Mouse (Mus musculus) inflammation-experienced regulatory T-cells, adult 6 months (primary cell): ENCODE measurements around the gene Mri1. TPM values are rescaled to one million over a fixed set of nuclear protein-coding genes. Genes with fewer than 3 reads are reported as not detected.

Experiments
- ATAC-seq: one replicate; pipeline ENCODE4 v1.8.0; 2017
- polyA plus RNA-seq, 3 experiments: library from polyadenylated mRNA; unstranded; fragments of 100-300 nt; shearing (Covaris generic); gene quantifications; one replicate each; pipeline ENCODE4 v1.2.1; 2017

Gene Mri1
- polyA plus RNA-seq, 3 experiments from 2014 or later = 7.2 to 34.3 (median 25.2) TPM

- ATAC-seq = no peak
Measured at GRCm38 (mm10) chr8:84202466-84202865, 54.7 kb downstream of the Mri1 start.

GRCm38 (mm10) chr8:84201545-84202245, 55.4 kb downstream of the Mri1 start:
- ATAC-seq = no peak

GRCm38 (mm10) chr8:84200652-84201544, 56.2 kb downstream of the Mri1 start:
- ATAC-seq = no peak

GRCm38 (mm10) chr8:84200126-84200555, 57.0 kb downstream of the Mri1 start:
- no peak for ATAC-seq

Other genes with a start within 250 kb of the Mri1 start
- 1 to 10 TPM in 2 of 3 experiments, not detected in 1; 1.2 to 2.5 TPM for gene 2210011C24Rik, start 245.2 kb downstream of the Mri1 start, polyA plus RNA-seq
- gene Palm3, start 235.9 kb downstream of the Mri1 start, polyA plus RNA-seq = 1 to 10 TPM; 1.6 to 3.7 (median 2.8) TPM
- gene Il27ra, start 214.7 kb downstream of the Mri1 start, polyA plus RNA-seq = 100 to 1,000 TPM; 188 to 350 (median 272) TPM
- 10 to 100 TPM; 21.2 to 34.2 (median 31.9) TPM for gene Rln3, start 212.3 kb downstream of the Mri1 start, polyA plus RNA-seq
- 1 to 10 TPM in 1 of 3 experiments, under 1 TPM in 2; 0.53 to 1.4 (median 0.91) TPM for gene Gm10643, start 192.2 kb downstream of the Mri1 start, polyA plus RNA-seq
- gene Rfx1, start 190.5 kb downstream of the Mri1 start, polyA plus RNA-seq = 10 to 100 TPM in 2 of 3 experiments, 1 to 10 TPM in 1; 9.4 to 13.2 (median 13.2) TPM
- gene Dcaf15, start 152.6 kb downstream of the Mri1 start, polyA plus RNA-seq = 10 to 100 TPM; 16.6 to 20.0 (median 18.6) TPM
- 10 to 100 TPM in 1 of 3 experiments, 1 to 10 TPM in 2; 8.5 to 32.9 (median 8.7) TPM for gene Podnl1, start 131.3 kb downstream of the Mri1 start, polyA plus RNA-seq
- 10 to 100 TPM; 13.9 to 24.2 (median 21.3) TPM for gene Cc2d1a, start 109.4 kb downstream of the Mri1 start, polyA plus RNA-seq
- gene 4930432K21Rik, start 109.3 kb downstream of the Mri1 start, polyA plus RNA-seq = 1 to 10 TPM in 2 of 3 experiments, not detected in 1; 1.5 to 1.6 TPM
- not detected for gene Nanos3, start 72.1 kb downstream of the Mri1 start, polyA plus RNA-seq
- gene Zswim4, start 20.3 kb downstream of the Mri1 start, polyA plus RNA-seq = 1 to 10 TPM; 2.9 to 4.8 (median 4.4) TPM
- gene D8Ertd738e, start 7.6 kb downstream of the Mri1 start, polyA plus RNA-seq = 100 to 1,000 TPM; 351 to 392 (median 390) TPM
- gene Ccdc130, start 13.1 kb upstream of the Mri1 start, polyA plus RNA-seq = 10 to 100 TPM; 40.4 to 53.7 (median 44.6) TPM
- gene Cacna1a, start 131.1 kb upstream of the Mri1 start, polyA plus RNA-seq = 1 to 10 TPM; 3.4 to 8.2 (median 8.2) TPM